Mouse (Mus musculus) forebrain, embryonic 14.5 days (tissue): ENCODE results near the gene Tbc1d16. TPM values are rescaled to one million over a fixed set of nuclear protein-coding genes. Genes with fewer than 3 reads are reported as not detected.
A peak's percentile ranks its signal among the peaks of the same experiment; 100 is the strongest.

Experiments
- ATAC-seq: fragments of 200-750 bp; cut with Nextera tagmentation; 2 replicates; pipeline ENCODE4 v1.8.0; 2017; ENCODE audit warnings: mild to moderate bottlenecking, moderate library complexity
- DNase-seq: peaks from one replicate; pipeline ENCODE4 v3.0.0-alpha.2; 2015; ENCODE audit warnings: low spot score
- H3K27ac ChIP-seq: fragments of 300-500 bp; sonication (generic); 2 replicates; pipeline ENCODE4 v1.5.1; 2014; ENCODE audit warnings: low read depth, mild to moderate bottlenecking, control low read depth, low read length, moderate library complexity
- H3K27me3 ChIP-seq: fragments of 300-500 bp; sonication (generic); replicated peaks from 2 replicates; pipeline ENCODE4 v1.6.1; 2014; ENCODE audit warnings: low read length, control low read depth, mixed read lengths; ENCODE audit not compliant: control insufficient read depth, insufficient read depth
- H3K36me3 ChIP-seq: fragments of 300-500 bp; sonication (generic); 2 replicates; pipeline ENCODE4 v1.6.1; 2014; ENCODE audit warnings: low read length, control low read depth; ENCODE audit not compliant: control insufficient read depth, insufficient read depth
- H3K4me1 ChIP-seq: fragments of 300-500 bp; sonication (generic); 2 replicates; pipeline ENCODE4 v1.6.1; 2014; ENCODE audit warnings: antibody characterized with exemption, low read length, control low read depth; ENCODE audit not compliant: control insufficient read depth, insufficient read depth
- H3K4me2 ChIP-seq: fragments of 300-500 bp; sonication (generic); 2 replicates; pipeline ENCODE4 v1.6.1; 2014; ENCODE audit warnings: mild to moderate bottlenecking, control low read depth, low read length
- H3K4me3 ChIP-seq: fragments of 300-500 bp; sonication (generic); 2 replicates; pipeline ENCODE4 v1.5.1; 2014; ENCODE audit warnings: low read depth, low read length, control low read depth
- H3K9ac ChIP-seq: fragments of 300-500 bp; sonication (generic); 2 replicates; pipeline ENCODE4 v1.6.1; 2014; ENCODE audit warnings: mild to moderate bottlenecking, low read length, control low read depth, moderate library complexity
- H3K9me3 ChIP-seq: fragments of 300-500 bp; sonication (generic); replicated peaks from 2 replicates; pipeline ENCODE4 v1.6.1; 2016; ENCODE audit warnings: low read length, control low read depth, mixed read lengths; ENCODE audit not compliant: control insufficient read depth
- WGBS: fragments of 180-500 bp; shearing (Covaris S2); extraction: QIAGEN DNeasy Blood & Tissue Kit; methylation state at CpG from one replicate; pipeline ENCODE4 v1.1.7; 2014; 5-methylcytosine and 5-hydroxymethylcytosine counted together
- polyA plus RNA-seq: library from polyadenylated mRNA; unstranded; fragments of >200 nt; fragmentation: Nextera tagmentation; extraction: Ambion mirVana; gene quantifications from 2 replicates; pipeline ENCODE4 v1.2.1, GENCODE M21; 2014

The Tbc1d16 gene
- polyA plus RNA-seq, 1 experiment from 2014 or later: 24.6 TPM

GRCm38 (mm10) chr11:119238305-119238721 lies 10.0 kb upstream of the Tbc1d16 start:
- no peaks in the 10 kb centered on the region for H3K27me3 ChIP-seq
- H3K27ac ChIP-seq: no peak overlapping the region
- peaks cover 19% of the 10 kb centered on the region for H3K36me3 ChIP-seq
- DNase-seq: peak; percentile 62
- peak; percentile 75 for ATAC-seq
- H3K4me1 ChIP-seq: no peaks in the 10 kb centered on the region
- WGBS: 33% methylated on average over 11 of the region's 11 CpGs
- H3K9me3 ChIP-seq: no peaks in the 10 kb centered on the region; the same call in 1 of the 2 replicates
- peak overlapping the region; percentile 45 for H3K4me2 ChIP-seq
- H3K4me3 ChIP-seq: peak overlapping the region; percentile 1; the same call in 1 of the 2 replicates
- no peak overlapping the region for H3K9ac ChIP-seq

GRCm38 (mm10) chr11:119237568-119238304 lies 9.4 kb upstream of the Tbc1d16 start:
- peak overlapping the region; percentile 1; the same call in 1 of the 2 replicates for H3K4me3 ChIP-seq
- H3K9ac ChIP-seq: peak overlapping the region; percentile 35
- DNase-seq: no peak
- H3K9me3 ChIP-seq: no peaks in the 10 kb centered on the region; the same call in 1 of the 2 replicates
- H3K36me3 ChIP-seq: peaks cover 19% of the 10 kb centered on the region
- no peaks in the 10 kb centered on the region for H3K27me3 ChIP-seq
- H3K4me2 ChIP-seq: peak overlapping the region; percentile 45
- H3K4me1 ChIP-seq: no peaks in the 10 kb centered on the region
- peak; percentile 56 for ATAC-seq
- no peak overlapping the region for H3K27ac ChIP-seq
- 42% methylated on average over 20 of the region's 20 CpGs for WGBS

- DNase-seq: no peak
- 61% methylated on average over 3 of the region's 3 CpGs for WGBS
- H3K9ac ChIP-seq: no peak overlapping the region
- peaks cover 14% of the 10 kb centered on the region; the same call in 1 of the 2 replicates for H3K36me3 ChIP-seq
- H3K4me3 ChIP-seq: no peak overlapping the region
- H3K27ac ChIP-seq: no peak overlapping the region
- no peak for ATAC-seq
- no peak overlapping the region for H3K4me2 ChIP-seq
- no peaks in the 10 kb centered on the region for H3K27me3 ChIP-seq
- H3K4me1 ChIP-seq: no peaks in the 10 kb centered on the region
- no peaks in the 10 kb centered on the region; the same call in 1 of the 2 replicates for H3K9me3 ChIP-seq
These were observed 8.7 kb upstream of the Tbc1d16 start for GRCm38 (mm10) chr11:119237007-119237406.

- Histone ChIP-seq H3K9me3 (no peaks in the 10 kb centered on the region; the same call in 1 of the 2 replicates), H3K9ac (no peak overlapping the region), H3K4me3 (no peak overlapping the region), H3K4me2 (no peak overlapping the region), H3K36me3 (peaks cover 13% of the 10 kb centered on the region; the same call in 1 of the 2 replicates), H3K27ac (no peak overlapping the region), H3K27me3 (no peaks in the 10 kb centered on the region), H3K4me1 (no peaks in the 10 kb centered on the region)
- no peak for DNase-seq
- 36% methylated on average over 8 of the region's 8 CpGs for WGBS
- no peak for ATAC-seq
These were observed 8.1 kb upstream of the Tbc1d16 start for GRCm38 (mm10) chr11:119236354-119236753.

GRCm38 (mm10) chr11:119235596-119235995 lies 7.3 kb upstream of the Tbc1d16 start:
- Histone ChIP-seq H3K36me3 (peaks cover 11% of the 10 kb centered on the region; the same call in 1 of the 2 replicates), H3K4me3 (no peak overlapping the region), H3K4me2 (no peak overlapping the region), H3K9me3 (no peaks in the 10 kb centered on the region; the same call in 1 of the 2 replicates), H3K9ac (no peak overlapping the region), H3K4me1 (no peaks in the 10 kb centered on the region), H3K27ac (no peak overlapping the region), H3K27me3 (no peaks in the 10 kb centered on the region)
- DNase-seq: peak; percentile 75
- 81% methylated on average over 4 of the region's 4 CpGs for WGBS
- ATAC-seq: no peak

- Histone ChIP-seq H3K4me1 (peaks cover 6% of the 10 kb centered on the region), H3K4me2 (no peak overlapping the region), H3K36me3 (peaks cover 11% of the 10 kb centered on the region; the same call in 1 of the 2 replicates), H3K4me3 (no peak overlapping the region), H3K9me3 (no peaks in the 10 kb centered on the region; the same call in 1 of the 2 replicates), H3K9ac (no peak overlapping the region), H3K27ac (no peak overlapping the region), H3K27me3 (no peaks in the 10 kb centered on the region)
- ATAC-seq: no peak
- no peak for DNase-seq
- 96% methylated on average over 10 of the region's 10 CpGs for WGBS
These were observed 6.5 kb upstream of the Tbc1d16 start for GRCm38 (mm10) chr11:119234770-119235169.

- Histone ChIP-seq H3K4me1 (peaks cover 38% of the 10 kb centered on the region), H3K27me3 (no peaks in the 10 kb centered on the region), H3K9ac (peak overlapping the region; percentile 91), H3K9me3 (no peaks in the 10 kb centered on the region), H3K4me3 (peak overlapping the region; percentile 70), H3K36me3 (no peaks in the 10 kb centered on the region), H3K4me2 (peak overlapping the region; percentile 100), H3K27ac (peak overlapping the region; percentile 67; the same call in 1 of the 2 replicates)
- under 1% methylated on average over 34 of the region's 34 CpGs for WGBS
- ATAC-seq (peak; percentile 92), DNase-seq (peak; percentile 93)
These were observed 737 bp upstream of the Tbc1d16 start for GRCm38 (mm10) chr11:119228846-119229626.

GRCm38 (mm10) chr11:119227591-119227990 lies 708 bp downstream of the Tbc1d16 start:
- Histone ChIP-seq H3K9ac (peak overlapping the region; percentile 91), H3K27ac (no peak overlapping the region), H3K36me3 (no peaks in the 10 kb centered on the region), H3K27me3 (no peaks in the 10 kb centered on the region), H3K4me3 (peak overlapping the region; percentile 70), H3K4me2 (peak overlapping the region; percentile 100), H3K4me1 (peaks cover 44% of the 10 kb centered on the region), H3K9me3 (no peaks in the 10 kb centered on the region)
- under 1% methylated on average over 12 of the region's 12 CpGs for WGBS
- DNase-seq (no peak), ATAC-seq (no peak)
